Mouse (Mus musculus): ENCODE measurements around the gene Ppm1d.

GRCm38 (mm10) chr11:85299880-85300279 lies 11.2 kb upstream of the Ppm1d start:
- TF ChIP-seq TCF12 (IDR thresholded peaks at IDR 0.05; ENCODE audit: insufficient read depth, poor library complexity, severe bottlenecking): no peak
- TF ChIP-seq POLR2A (IDR thresholded peaks at IDR 0.05; ENCODE audit: insufficient read length, low read depth): no peak
- TF ChIP-seq MAX (IDR thresholded peaks at IDR 0.05; ENCODE audit: low read depth): no peak
- TF ChIP-seq MYOG (IDR thresholded peaks at IDR 0.05; ENCODE audit: control insufficient read depth in 1 of 3, insufficient read depth in 1 of 3, insufficient read length in 2 of 3, low read depth in 2 of 3): no peak
- TF ChIP-seq SRF (IDR thresholded peaks at IDR 0.05; ENCODE audit: control insufficient read depth, insufficient read length, low read depth): no peak

All from myocyte (in vitro differentiated cells).